ENCODE assay signal across 20 mouse cellular contexts in genomic region chr9:44810316-44810715, GRCm38 (mm10). TPM values are rescaled to one million over a fixed set of nuclear protein-coding genes. Genes with fewer than 3 reads are reported as not detected.
DNase-seq lines count a peak whose midpoint lies in the region; ATAC-seq and TF ChIP-seq lines count a peak whose summit lies in the region.
"Had no signal": no experiment of that assay in that cellular context is flagged by ENCODE, and none has a peak within 500 bp of the region (broad histone marks: within the 10 kb centered on the region; RNA-seq: fewer than 3 reads in every experiment).

No protein-coding gene starts in this region.

- no peak overlapping the region for H3K27ac ChIP-seq in heart, embryonic 11.5 days (ENCODE audit: low read depth, low read length)
- H3K27ac ChIP-seq in layer of hippocampus, adult 2 months = peak overlapping the region; percentile 14
- H3K27ac ChIP-seq: embryonic facial prominence, embryonic 13.5 days; forebrain, embryonic 12.5 days; heart, embryonic 13.5 days had no signal

- no peak overlapping the region for H3K4me2 ChIP-seq in heart, embryonic 11.5 days
- H3K4me2 ChIP-seq: embryonic facial prominence, embryonic 13.5 days; forebrain, embryonic 12.5 days; heart, embryonic 13.5 days had no signal

- H3K36me3 ChIP-seq in heart, embryonic 11.5 days (ENCODE audit: control insufficient read depth, insufficient read depth, low read length) = peaks cover 57% of the 10 kb centered on the region

- 84% methylated on average over 10 of the region's 10 CpGs for WGBS in heart, embryonic 11.5 days (ENCODE audit: insufficient replicate concordance)

- TF ChIP-seq CTCF in layer of hippocampus, adult 2 months (conservative IDR thresholded peaks at IDR 0.05) = no peak

- H3K4me3 ChIP-seq in heart, embryonic 11.5 days (ENCODE audit: low read depth, low read length) = no peak overlapping the region
- H3K4me3 ChIP-seq in layer of hippocampus, adult 2 months = no peak overlapping the region
- H3K4me3 ChIP-seq: embryonic facial prominence, embryonic 13.5 days; forebrain, embryonic 12.5 days; heart, embryonic 13.5 days had no signal

- H3K9me3 ChIP-seq in heart, embryonic 11.5 days (replicated peaks; ENCODE audit: control insufficient read depth, low read length) = no peaks in the 10 kb centered on the region
- H3K9me3 ChIP-seq: embryonic facial prominence, embryonic 13.5 days; forebrain, embryonic 12.5 days; heart, embryonic 13.5 days had no signal

- no peak overlapping the region for H3K9ac ChIP-seq in heart, embryonic 11.5 days (ENCODE audit: low read depth, low read length)
- H3K9ac ChIP-seq: embryonic facial prominence, embryonic 13.5 days; forebrain, embryonic 12.5 days; heart, embryonic 13.5 days had no signal

- DNase-seq in heart, adult 11 months = peak; percentile 68
- no peak for DNase-seq in layer of hippocampus, adult 2 months (ENCODE audit: low spot score in 2 of 2)
- DNase-seq in layer of hippocampus, postnatal 10 days (ENCODE audit: low spot score in 2 of 2) = no peak
- DNase-seq in kidney, postnatal 10 days = peak; percentile 65
- DNase-seq in kidney, postnatal 4 days = peak; percentile 41 to 63
- no peak for DNase-seq in frontal cortex, postnatal 36 days (ENCODE audit: low spot score in 2 of 2)
- DNase-seq: adrenal gland, postnatal 14 days; cerebellum, adult 18-20 months; cerebellum, adult 9-11 months; cerebellum, postnatal 36 days; gastrocnemius, postnatal 14 days; heart, postnatal 36 days had no signal

- ATAC-seq in heart, embryonic 11.5 days (replicated peaks; ENCODE audit: insufficient number of reproducible peaks, low FRiP score, low TSS enrichment) = no peak
- ATAC-seq: forebrain, embryonic 16.5 days had no signal

- H3K27me3 ChIP-seq in heart, embryonic 11.5 days (ENCODE audit: control insufficient read depth, insufficient read depth, low read length) = no peaks in the 10 kb centered on the region
- H3K27me3 ChIP-seq: embryonic facial prominence, embryonic 13.5 days; forebrain, embryonic 12.5 days; heart, embryonic 13.5 days had no signal

- no peaks in the 10 kb centered on the region for H3K4me1 ChIP-seq in heart, embryonic 11.5 days (ENCODE audit: control insufficient read depth, insufficient read depth, low read length)
- H3K4me1 ChIP-seq: embryonic facial prominence, embryonic 13.5 days; forebrain, embryonic 12.5 days; heart, embryonic 13.5 days had no signal

RNA-seq across cellular contexts. Expression of gene Ttc36, which starts 7.4 kb away (rescaled TPM):
- polyA plus RNA-seq in heart, embryonic 11.5 days (2014; fragmentation: Nextera tagmentation; extraction: Ambion mirVana) = 0.24 TPM in 1 of 2 replicates, not detected in the other
- total RNA-seq in layer of hippocampus, adult 2 months (2021) = 1 to 10 TPM; 1.1 to 1.7 TPM
- total RNA-seq in layer of hippocampus, postnatal 10 days (2021) = under 1 TPM in 1 of 2 experiments, not detected in 1; 0.98 TPM
- total RNA-seq: MEL had no signal
- polyA plus RNA-seq: C2C12; embryonic facial prominence, embryonic 13.5 days; forebrain, embryonic 16.5 days; hindbrain, embryonic 11.5 days had no signal

RNA-seq across cellular contexts. Expression of gene Tmem25, which starts 11.2 kb away (rescaled TPM):
- polyA plus RNA-seq in heart, embryonic 11.5 days (2014; fragmentation: Nextera tagmentation; extraction: Ambion mirVana) = 0.80 and 0.90 TPM in 2 replicates
- 10 to 100 TPM; 50.0 to 50.3 TPM for total RNA-seq in layer of hippocampus, adult 2 months (2021)
- total RNA-seq in layer of hippocampus, postnatal 10 days (2021) = 10 to 100 TPM; 23.6 to 30.9 TPM

RNA-seq across cellular contexts. Expression of gene Ift46, which starts 42.6 kb away (rescaled TPM):
- polyA plus RNA-seq in heart, embryonic 11.5 days (2014; fragmentation: Nextera tagmentation; extraction: Ambion mirVana) = 71.4 and 72.5 TPM in 2 replicates
- 10 to 100 TPM; 73.9 to 84.9 TPM for total RNA-seq in layer of hippocampus, adult 2 months (2021)
- 10 to 100 TPM; 78.8 to 84.5 TPM for total RNA-seq in layer of hippocampus, postnatal 10 days (2021)

RNA-seq across cellular contexts. Expression of gene Arcn1, which starts 42.7 kb away (rescaled TPM):
- 139 and 168 TPM in 2 replicates for polyA plus RNA-seq in heart, embryonic 11.5 days (2014; fragmentation: Nextera tagmentation; extraction: Ambion mirVana)
- total RNA-seq in layer of hippocampus, adult 2 months (2021) = 100 to 1,000 TPM in 1 of 2 experiments, 10 to 100 TPM in 1; 100.0 to 103 TPM
- total RNA-seq in layer of hippocampus, postnatal 10 days (2021) = 100 to 1,000 TPM; 112 to 118 TPM

Comparison
In these comparisons a context has a peak if more than half of its experiments do, and no peak if none do; other contexts are left out.
1. DNase-seq: peak in heart, adult 11 months (single experiment), kidney, postnatal 10 days (single experiment) and kidney, postnatal 4 days (2 of 2); none in layer of hippocampus, adult 2 months (0 of 2), layer of hippocampus, postnatal 10 days (0 of 2) and frontal cortex, postnatal 36 days (0 of 2).